Mouse (Mus musculus): ENCODE data around the gene Ranbp17. TPM values are rescaled to one million over a fixed set of nuclear protein-coding genes. Genes with fewer than 3 reads are reported as not detected.

Gene Ranbp17
- polyA plus RNA-seq, 1 experiment from 2014 or later = 10.6 TPM

Other genes with a start within 250 kb of the Ranbp17 start
- not detected in 2 replicates for gene Gm12117, start 237.0 kb downstream of the Ranbp17 start, polyA plus RNA-seq (2014; fragmentation: Nextera tagmentation; extraction: Ambion mirVana)
- gene Gabrp, start 65.2 kb upstream of the Ranbp17 start, polyA plus RNA-seq (2014; fragmentation: Nextera tagmentation; extraction: Ambion mirVana) = not detected in 2 replicates
- not detected in 2 replicates for gene D130052B06Rik, start 85.6 kb upstream of the Ranbp17 start, polyA plus RNA-seq (2014; fragmentation: Nextera tagmentation; extraction: Ambion mirVana)